Mouse (Mus musculus) gonadal fat pad, adult 2 months (tissue): Measurements from ENCODE around the gene Ppp2r5e. TPM values are rescaled to one million over a fixed set of nuclear protein-coding genes. Genes with fewer than 3 reads are reported as not detected.

Experiments
- DNase-seq: peaks from one replicate; pipeline ENCODE4 v3.0.0-alpha.2; 2012; ENCODE audit warnings: low read depth
- polyA plus RNA-seq: library from polyadenylated mRNA; depleted of rRNA; stranded (reverse); fragments of >200 nt; gene quantifications from 2 replicates; pipeline ENCODE4 v1.2.3, GENCODE M21; 2012

Ppp2r5e gene
- polyA plus RNA-seq, 1 experiment = 9.0 TPM

DNA sequence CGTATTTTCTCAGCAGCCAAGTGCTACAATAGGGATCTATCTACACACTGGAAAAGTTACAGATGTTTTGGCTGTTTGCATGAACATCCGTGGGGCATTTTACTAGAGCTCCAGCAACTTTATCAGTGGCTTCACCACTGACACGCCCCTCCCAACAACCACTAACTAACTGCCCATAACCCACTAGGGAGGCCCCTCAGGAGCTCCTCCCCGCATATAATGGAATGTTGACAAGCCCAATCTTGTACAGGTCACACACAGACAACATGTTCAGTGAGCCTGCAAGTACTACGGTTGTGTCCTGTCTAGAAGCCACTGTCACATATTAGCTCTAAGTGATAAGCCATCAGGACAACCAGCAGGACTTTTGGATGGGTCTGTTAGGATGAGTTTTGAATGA is 18.8 kb downstream of the Ppp2r5e start:
- no peak for DNase-seq

DNA sequence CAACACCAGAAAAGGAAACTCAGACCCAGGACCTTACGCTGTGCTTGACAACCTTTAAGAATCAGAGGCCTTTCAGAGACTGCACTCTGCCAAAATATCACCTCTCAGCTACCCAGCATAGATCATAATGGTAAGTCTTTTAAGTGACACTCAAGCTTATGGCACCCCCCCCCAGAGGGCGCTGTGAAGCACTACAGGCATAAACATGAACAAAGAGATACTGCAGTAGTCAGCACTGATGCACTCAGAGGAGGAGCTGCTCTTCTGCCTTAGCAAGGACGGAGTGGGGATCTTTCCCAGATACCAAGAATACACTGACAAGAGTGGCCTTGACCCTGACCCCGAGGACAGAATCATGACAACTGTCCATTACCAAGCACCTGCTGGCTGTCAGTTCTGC is 23.8 kb downstream of the Ppp2r5e start:
- no peak for DNase-seq

DNA sequence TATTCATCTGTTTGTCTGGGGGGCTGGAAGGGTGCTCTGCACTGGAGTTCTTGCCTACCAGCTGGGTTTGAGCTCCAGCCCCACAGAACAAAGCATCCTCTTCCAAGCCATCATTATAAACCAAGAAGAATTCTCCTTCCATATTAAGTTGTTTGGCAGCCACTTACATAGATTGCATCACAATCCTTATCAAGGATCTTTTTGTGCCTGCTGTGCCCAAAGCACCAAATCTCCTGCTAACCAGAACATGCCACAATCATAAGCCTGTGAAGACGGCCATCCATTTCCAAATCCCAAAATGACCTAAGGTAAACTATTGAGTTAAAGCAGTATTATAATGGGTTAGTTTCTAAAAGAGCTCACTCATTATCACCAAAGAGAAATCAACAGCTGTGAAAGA is 25.9 kb downstream of the Ppp2r5e start:
- DNase-seq = no peak

DNA sequence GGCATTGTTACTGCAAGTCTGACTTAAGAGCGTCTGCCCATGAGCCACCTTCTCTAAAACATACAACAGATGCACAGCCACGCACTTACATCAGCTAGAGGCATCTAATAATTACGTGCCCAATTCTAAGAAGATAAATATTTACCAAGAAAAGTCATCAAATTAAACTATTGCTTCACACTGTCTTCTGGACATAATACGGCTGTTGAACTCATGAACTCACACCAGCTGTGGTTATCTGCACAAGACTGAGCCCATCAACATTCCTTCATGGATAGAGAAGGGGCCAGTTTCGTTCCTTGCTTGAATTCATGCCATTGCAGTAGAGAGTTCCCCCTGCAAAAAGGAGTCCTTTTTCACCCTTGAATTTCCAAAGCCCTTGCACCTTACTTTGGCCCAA is 28.3 kb downstream of the Ppp2r5e start:
- no peak for DNase-seq

DNA sequence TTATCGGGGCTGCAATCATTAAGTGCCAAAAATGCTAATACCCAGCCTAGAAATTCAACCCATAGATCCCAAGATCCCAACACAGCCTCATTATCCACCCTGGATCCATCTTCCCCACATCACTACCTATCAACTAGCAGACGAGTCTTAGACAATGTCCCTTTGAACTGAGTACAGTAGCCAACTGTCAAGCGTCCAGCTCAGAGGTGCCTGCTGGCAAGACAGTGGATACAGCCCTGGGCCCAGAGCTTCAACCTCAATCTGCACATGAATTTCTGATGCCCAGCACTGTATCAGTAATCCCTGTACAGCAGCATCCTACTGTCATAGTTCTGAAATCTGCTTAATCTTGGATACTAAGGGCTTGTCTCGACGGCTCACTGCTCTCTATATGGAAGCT is 30.3 kb downstream of the Ppp2r5e start:
- DNase-seq = no peak

DNA sequence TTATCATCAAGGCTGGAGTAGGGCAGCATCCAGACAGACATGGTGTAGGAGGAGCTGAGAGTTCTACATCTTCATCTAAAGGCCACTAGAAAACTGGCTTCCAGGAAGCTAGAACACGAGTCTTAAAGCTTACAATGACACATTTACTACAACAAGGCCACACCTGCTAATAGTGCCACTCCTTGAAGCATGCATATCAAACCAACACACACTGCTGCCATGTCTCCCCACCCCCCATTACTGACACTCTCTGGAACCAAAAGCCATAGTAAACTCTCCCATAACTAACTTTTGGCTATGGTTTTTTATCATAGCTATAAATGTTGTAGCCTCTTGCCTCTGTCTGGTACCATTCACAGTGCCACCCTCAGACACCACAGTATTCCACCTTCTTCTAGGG is 31.5 kb downstream of the Ppp2r5e start:
- DNase-seq = no peak

DNA sequence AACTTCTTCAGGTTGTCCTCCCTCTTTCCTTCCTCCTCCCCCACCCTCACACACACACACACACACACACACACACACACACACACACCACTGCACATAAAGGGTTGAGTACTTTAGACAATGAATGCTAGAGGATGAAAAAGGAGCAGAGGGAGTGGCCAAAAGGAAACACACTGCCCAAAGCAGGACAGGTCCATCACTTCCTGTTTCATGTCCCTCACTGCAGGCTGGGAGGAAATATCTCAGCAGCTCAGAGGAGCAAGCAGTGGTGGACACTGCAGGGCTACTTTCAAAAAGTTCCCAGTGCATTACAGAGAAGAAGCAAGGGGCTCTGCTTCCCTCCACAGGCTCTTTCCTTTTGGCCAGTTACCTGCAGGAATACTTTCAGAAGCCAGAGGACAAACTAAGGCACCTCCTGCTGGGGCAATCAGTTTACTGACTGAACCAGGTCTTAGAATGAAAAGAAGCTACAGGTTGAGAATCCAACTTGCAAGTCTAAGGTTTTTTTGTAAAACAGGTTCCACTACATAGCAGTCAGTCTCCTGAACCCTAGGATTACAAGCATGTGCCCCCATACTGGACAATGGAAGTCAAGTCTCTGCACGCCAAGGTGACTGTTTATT is 32.9 kb downstream of the Ppp2r5e start:
- DNase-seq = no peak

DNA sequence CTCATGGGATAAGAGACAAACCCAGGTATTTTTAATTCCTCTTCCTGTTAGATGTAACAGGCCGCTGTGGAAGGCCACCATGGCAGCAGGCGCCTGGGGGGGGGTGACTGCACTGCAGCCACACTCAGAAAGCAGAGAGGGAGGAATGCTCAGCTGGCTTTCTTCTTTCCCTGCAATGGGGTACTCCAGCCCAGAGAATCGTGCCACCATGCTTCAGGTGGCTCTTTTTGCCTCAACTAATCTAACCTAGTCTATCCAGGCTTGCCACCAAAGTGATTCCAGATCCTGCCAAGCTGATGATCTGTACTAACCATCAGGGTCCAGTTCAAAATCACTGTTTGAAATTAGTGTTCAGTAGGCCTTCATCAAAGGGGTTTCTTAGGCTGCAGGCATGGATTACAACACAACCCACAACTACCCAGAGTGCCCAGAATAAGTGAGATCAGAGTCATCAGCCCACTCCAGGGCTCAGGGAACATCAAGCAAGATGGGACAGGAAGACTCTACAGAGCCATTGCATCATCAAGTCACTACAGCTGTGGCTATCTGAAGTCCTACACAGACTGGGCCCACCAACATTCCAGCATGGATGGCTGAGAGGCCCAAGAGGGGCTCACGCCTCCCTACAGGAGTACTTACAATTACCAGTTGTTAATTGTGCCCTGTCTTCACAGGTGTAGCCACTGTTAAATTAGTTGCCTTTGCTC is 35.2 kb downstream of the Ppp2r5e start:
- DNase-seq = no peak

DNA sequence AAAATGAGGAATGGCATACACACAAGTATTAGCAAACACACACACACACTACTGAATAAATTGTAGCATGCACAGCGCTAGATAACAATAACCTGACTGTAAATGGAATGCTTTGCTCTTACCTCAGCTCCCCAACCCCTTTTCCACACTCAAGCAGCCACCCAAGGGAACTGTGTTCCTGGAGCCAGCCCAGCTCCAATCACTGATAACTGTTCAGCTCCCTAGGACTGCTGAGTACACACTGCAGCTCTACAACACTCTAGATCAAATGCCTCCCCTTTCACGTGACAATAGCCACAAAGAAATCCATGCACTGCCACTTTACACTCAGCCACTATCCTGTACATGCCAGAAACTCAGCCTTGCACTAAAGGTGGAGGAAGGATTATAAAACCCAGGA is 36.8 kb downstream of the Ppp2r5e start:
- DNase-seq = no peak

DNA sequence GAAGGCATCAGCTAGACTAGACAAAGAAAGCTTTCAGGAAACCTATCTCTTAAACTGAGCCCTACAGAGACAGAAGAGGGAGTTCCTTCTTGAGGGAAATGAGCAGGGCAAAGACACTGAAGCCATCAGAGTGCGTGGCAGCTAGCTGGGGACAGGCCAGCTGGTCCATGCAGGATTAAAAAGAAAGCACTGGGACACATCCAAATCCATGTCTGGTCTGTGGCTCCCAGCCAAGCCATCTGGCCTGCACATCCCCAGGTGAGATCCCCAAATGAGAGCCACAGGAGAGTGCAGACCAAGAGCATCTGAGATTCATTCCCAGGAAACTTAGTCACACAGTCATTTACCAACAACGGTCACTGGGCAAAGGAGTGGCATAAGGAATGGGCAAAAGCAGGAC is 38.2 kb downstream of the Ppp2r5e start:
- no peak for DNase-seq

DNA sequence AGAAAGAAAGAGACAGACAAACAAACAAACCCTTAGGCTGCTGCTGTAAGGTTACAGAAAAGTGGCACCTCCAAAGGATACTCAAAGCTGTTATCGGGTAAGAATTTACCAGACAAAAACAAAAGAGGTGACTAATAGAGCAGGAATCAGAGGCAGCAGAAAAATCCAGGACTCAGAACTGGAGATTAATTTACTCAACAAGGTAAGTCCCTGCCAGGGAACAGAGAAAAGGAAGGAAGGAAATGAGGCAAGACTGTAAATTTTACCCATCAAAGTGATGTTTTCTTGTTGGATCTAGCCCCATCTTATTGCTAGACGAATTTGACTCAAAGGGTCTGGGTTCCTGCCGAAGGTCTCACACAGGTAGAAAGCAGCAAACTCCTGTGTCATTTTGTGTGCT is 41.0 kb downstream of the Ppp2r5e start:
- DNase-seq = no peak

DNA sequence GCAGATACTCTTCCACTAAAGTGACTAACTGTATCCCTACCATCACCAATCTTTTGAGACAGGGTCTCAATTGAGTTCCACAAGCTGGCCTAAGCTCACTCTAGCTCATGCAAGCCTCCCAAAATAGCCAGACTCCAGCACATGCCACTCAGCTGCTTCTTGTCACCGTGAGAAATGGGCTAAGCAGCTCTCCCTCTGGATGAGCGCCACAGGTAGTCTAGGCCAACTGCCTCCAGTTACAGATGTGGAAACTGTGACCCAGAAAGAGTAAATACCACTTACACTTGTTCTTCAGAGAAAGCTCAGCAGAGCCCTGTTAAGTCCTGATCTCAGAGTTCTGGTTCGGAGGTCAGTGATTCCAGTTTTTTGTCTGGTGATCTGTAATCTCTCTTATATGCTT is 43.7 kb downstream of the Ppp2r5e start:
- DNase-seq = peak; percentile 52

DNA sequence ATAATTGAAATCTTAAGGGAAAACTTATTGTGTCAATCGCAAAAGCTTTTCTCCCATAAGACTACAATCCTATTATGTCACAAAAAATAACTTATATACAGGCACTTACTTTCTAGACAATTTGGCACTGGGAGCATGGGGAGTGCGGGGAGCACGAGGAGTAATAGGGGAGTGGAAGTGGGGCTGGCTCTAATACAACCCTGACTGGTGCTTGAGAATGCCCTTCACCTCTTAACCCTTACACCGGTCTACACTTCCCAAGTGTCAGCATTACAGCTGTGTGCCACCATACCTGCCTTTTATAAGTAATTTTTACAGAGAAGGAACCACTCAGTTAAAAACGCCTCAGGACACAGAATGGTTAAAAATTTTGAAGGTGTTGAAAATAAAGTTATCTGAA is 44.4 kb downstream of the Ppp2r5e start:
- DNase-seq = no peak

DNA sequence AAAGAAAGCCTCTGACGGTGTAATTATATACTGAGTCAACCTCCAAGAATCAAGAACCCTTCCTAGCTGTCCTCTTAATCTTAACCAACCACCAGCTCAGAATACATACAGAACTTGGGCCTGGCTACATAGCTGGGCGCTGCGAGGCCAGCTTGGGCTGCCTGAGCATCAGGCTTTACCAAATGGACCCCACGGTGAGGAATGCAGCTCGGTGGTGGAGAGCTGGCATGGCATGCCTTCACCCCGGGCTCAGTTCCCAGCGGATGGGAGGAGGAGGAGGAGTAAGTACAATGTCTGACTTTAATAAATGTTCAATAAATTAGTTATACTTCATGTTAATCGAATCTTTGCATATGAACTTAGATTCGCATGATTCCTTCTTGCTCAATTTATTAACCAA is 47.0 kb downstream of the Ppp2r5e start:
- DNase-seq = no peak

DNA sequence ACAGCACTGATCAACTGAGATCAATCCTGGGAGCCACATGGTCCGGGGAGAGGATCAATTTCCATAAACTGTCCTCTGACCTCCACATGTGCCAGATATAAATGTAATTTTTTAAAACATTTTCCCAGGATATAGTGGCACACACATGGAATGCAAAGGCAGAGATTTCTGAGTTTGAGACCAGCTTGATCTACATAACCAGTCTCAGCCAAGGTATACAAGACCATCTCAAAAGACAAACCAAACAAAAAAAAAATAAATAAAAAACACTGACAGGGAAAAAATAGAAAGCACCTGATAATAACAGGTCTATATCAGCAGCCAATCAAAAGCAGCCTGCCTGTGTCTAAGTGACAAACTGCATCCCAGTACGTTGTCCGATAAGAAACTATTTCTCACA is 48.9 kb downstream of the Ppp2r5e start:
- no peak for DNase-seq

DNA sequence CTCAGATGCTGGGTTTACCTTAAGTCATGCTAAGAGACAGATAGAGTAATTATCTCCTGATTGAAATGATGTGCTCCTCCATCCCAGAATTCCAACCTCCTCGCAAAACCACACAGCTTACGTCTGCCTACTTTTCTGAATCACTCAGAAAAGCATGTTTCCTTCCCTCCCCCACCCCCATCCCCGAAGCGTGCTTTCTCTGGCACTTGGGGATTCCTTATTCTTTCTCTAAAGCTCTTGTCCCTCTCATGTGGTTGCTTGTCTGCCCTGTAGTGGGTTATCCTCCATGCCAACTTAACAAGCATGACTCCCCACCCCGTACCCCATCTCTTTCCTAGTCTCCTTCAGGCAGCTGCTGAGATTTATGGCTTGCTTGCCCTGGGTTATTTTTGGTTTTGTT is 49.8 kb downstream of the Ppp2r5e start:
- DNase-seq = no peak

DNA sequence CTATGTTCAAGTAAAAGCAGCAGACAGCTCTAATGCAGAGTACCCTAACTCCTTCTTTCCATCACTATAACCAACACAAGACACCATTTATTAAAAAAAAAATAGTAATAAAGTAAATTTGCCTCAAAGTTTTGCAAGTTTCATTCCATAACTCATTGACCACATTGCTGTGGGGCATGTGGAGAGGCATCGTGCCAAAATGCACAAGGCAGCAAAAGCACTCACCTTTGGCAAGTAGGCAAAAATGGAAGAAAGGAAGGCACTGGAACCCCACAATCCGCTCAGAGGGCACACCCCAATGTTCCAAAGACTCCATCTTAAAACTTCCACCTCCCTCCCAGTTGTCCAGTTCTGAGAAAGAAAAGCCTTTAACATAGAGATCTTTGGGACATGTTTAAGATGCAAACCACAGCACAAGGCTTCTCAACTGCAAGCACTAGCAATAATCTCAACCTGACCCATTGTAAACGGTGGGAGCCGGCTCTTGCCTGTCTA is 50.6 kb downstream of the Ppp2r5e start:
- DNase-seq = no peak

DNA sequence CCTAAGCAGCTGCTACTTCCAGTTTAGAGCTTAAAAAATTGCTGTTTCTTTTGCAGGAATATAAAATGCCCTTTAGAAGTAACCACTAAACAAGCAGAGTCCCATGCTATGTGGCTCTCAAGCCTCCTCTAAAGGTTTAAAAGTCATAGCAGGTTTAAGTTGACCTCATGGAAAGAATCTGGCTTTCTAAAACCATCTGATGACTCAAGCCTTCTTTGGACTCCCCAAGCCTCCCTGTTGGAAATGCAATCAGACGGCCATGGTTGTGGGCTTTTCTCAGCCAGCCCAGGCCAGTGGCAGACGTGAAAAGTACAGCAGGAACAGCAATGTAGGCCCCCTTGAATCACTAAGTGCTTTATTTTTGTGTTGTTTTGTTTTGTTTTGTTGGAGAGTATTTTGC is 51.4 kb downstream of the Ppp2r5e start:
- DNase-seq = no peak

DNA sequence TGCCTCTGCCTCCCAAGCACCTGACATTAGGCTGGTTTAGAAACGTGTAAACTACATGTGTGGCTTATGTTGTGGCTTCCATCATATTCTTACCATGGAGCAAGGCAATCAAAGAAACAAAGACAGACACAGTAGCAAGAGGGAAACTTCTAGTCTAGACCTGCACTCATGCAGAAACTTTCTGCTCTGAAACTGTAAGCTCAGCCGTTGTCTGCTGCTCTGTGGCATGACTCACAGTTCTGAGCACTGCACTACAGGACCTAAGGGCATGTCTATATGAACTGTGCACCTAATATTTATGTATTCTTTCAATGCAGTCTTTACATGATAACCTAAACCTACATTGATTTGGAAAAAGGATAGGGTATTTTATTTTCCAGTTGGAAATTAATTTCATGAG is 51.8 kb downstream of the Ppp2r5e start:
- DNase-seq = no peak

DNA sequence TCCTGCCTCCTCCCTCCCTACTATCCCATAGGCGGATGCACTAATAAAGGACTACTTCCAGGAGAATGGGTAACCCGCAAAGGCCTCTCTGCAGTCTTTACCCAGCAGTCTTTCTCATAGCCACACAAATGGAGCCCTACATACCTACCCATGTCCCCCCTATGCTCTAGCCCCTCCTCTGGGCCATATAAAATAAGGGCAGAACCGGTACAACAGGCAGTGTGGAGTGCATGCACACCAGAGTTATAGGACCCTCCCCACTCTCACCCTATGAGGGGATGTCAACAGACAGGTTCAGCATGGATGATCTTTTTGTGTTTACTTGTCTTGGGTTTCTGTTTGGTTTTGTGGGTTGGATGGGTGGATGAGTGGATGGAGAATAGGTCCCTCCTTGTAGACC is 52.7 kb downstream of the Ppp2r5e start:
- no peak for DNase-seq

DNA sequence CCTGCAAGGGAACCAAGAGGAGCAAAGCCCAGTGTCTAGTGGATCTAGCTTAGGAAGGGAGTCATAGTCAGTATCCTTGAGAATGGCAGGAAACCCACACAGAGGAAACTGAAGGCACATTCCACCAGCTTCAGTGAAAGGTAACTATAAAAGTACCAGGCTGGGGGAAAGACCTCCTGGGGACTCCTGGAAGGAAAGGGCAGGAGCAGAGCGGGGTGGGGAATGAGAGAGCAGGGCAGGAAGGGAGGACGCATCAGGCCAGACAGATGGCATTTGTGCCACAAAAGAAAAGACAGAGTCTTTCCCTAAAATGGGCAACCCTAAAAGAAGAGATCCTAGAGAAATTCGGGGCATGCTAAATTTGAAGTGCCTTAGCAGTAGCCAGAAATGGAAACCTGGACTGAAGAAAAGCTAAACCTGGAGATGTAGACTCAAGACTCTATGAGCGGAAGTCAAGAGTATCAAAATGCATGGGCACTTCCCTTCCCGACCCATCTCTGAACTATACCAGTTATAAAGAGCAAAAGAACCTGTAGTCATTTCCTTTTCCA is 55.3 kb downstream of the Ppp2r5e start:
- no peak for DNase-seq

DNA sequence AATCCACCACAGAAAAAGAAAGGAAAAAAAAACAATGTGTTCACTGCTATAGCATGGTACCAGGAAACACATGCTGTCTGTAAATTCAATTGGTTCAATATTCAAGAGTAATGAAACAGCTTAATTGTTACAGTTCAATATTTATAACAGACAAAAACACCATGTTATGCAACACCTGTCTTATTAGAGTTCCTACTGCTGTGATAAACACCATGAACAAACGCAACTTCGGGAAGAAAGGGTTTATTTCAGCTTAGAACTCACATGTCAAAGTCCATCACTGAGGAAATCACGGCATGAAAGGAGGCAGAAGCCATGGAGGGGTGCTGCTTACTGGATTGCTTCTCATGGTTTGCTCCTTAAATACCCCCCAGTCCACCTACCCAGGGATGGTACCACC is 56.8 kb downstream of the Ppp2r5e start:
- DNase-seq = no peak

DNA sequence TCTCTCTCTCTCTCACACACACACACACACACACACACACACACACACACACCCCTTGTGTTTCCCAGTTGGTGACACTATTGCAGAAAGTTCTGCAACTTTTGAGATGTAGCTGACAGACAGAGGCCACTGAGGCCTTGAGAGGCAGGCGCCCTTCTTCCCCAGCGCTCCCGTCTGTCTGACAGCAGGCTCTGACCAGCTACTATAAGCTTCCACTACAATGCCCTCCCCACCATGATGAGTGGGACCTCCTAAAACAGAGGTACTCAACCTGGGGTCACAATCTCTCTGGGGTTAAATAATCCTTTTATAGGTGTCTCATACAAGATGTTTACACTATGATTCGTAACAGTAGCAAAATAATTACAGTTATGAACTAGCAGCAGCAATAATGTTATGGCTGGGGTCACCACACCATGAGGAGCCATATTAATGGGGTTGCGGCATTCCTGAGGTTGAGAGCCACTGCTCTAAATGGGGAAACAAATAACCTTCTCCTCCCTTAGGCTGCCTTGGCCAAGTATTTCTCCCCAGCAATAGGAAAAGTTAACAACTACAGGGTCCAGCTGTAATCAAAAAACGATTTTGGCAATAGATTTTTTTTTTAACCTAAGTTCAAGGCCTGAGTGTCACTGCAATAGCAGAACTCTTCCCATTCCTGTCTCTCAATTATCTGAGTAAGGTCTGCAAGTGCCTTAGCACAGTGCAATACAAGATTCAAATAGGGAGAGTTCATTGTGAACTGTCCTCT is 58.2 kb downstream of the Ppp2r5e start:
- no peak for DNase-seq
